Mouse (Mus musculus) ES-Bruce4 (cell line): ENCODE data around the gene Hist1h2bg. TPM values are rescaled to one million over a fixed set of nuclear protein-coding genes. Genes with fewer than 3 reads are reported as not detected.
"Not testable (repeated sequence)": the region's sequence is repeated elsewhere in the genome, so short reads cannot be mapped to it uniquely, and the experiment has no call there.

ENCODE experiments used
- H3K27ac ChIP-seq: 2 replicates; pipeline ENCODE4 v1.5.1; 2012; ENCODE audit warnings: low read length, inconsistent platforms; ENCODE audit not compliant: insufficient read depth
- H3K27me3 ChIP-seq: 2 replicates; pipeline ENCODE4 v1.6.1; 2012; ENCODE audit warnings: mild to moderate bottlenecking, low read length, inconsistent platforms; ENCODE audit not compliant: control insufficient read depth, poor library complexity, insufficient read depth, severe bottlenecking
- H3K36me3 ChIP-seq: 2 replicates; pipeline ENCODE4 v1.6.1; 2012; ENCODE audit warnings: inconsistent platforms, mild to moderate bottlenecking, low read length, moderate library complexity; ENCODE audit not compliant: control insufficient read depth, poor library complexity, insufficient read depth, severe bottlenecking
- H3K4me1 ChIP-seq: one replicate; pipeline ENCODE4 v1.8.1; 2011; ENCODE audit warnings: low read length; ENCODE audit not compliant: control insufficient read depth, insufficient read depth
- H3K4me3 ChIP-seq: 2 replicates; pipeline ENCODE4 v1.5.1; 2011; ENCODE audit warnings: low read depth, mild to moderate bottlenecking, low read length
- H3K9ac ChIP-seq: 2 replicates; pipeline ENCODE4 v1.6.1; 2012; ENCODE audit warnings: low read depth, mild to moderate bottlenecking, inconsistent platforms; ENCODE audit not compliant: poor library complexity, severe bottlenecking
- H3K9me3 ChIP-seq: replicated peaks from 2 replicates; pipeline ENCODE4 v1.6.1; 2012; ENCODE audit warnings: mild to moderate bottlenecking, low read length, inconsistent platforms; ENCODE audit not compliant: control insufficient read depth, poor library complexity, insufficient read depth, severe bottlenecking
- CTCF ChIP-seq: IDR thresholded peaks from one replicate; pipeline ENCODE4 v1.8.1; 2011; ENCODE audit warnings: low read depth, low read length
- EP300 ChIP-seq: IDR thresholded peaks from 2 replicates; pipeline ENCODE4 v1.6.1; 2011; ENCODE audit warnings: low read depth, low read length; ENCODE audit not compliant: insufficient read depth
- POLR2A ChIP-seq: IDR thresholded peaks from one replicate; pipeline ENCODE4 v1.8.1; 2011; ENCODE audit warnings: low read length; ENCODE audit not compliant: insufficient read depth
- polyA plus RNA-seq: library from polyadenylated mRNA; stranded (reverse); fragments of >200 nt; gene quantifications from 2 replicates; pipeline ENCODE4 v1.2.4, GENCODE M21; 2011; ENCODE audit warnings: low read depth; ENCODE audit not compliant: missing spikeins, insufficient read depth, insufficient read length

The Hist1h2bg gene
- polyA plus RNA-seq, 1 experiment: 13.4 TPM

- no peaks in the 10 kb centered on the region for H3K9me3 ChIP-seq
- peak overlapping the region; percentile 92 for H3K27ac ChIP-seq
- peak overlapping the region; percentile 55 for H3K4me3 ChIP-seq
- TF ChIP-seq CTCF (no peak), POLR2A (no peak), EP300 (no peak)
- H3K27me3 ChIP-seq: no peaks in the 10 kb centered on the region
- no peaks in the 10 kb centered on the region for H3K4me1 ChIP-seq
- peak overlapping the region; percentile 90 for H3K9ac ChIP-seq
- H3K36me3 ChIP-seq: no peaks in the 10 kb centered on the region
Measured at GRCm38 (mm10) chr13:23550761-23551145, 20.4 kb upstream of the Hist1h2bg start.

- H3K27ac ChIP-seq: peak within 1 kb of the TSS; percentile 92
- peak within 1 kb of the TSS; percentile 90 for H3K9ac ChIP-seq
- peak within 1 kb of the TSS; percentile 85 for H3K4me3 ChIP-seq
- not testable (repeated sequence) for H3K9me3 ChIP-seq, H3K36me3 ChIP-seq, H3K27me3 ChIP-seq, H3K4me1 ChIP-seq
- 0 out of 2 replicates have a peak, but pooled peaks have one; percentile 46 for TF ChIP-seq EP300
- peak; percentile 94 for TF ChIP-seq POLR2A
Measured at GRCm38 (mm10) chr13:23551146-23551834, 19.9 kb upstream of the Hist1h2bg start, which contains the start of gene Hist1h4f. Hist1h4f (minus strand) TSS chr13:23551648.

- Histone ChIP-seq H3K4me3 (no peak overlapping the region), H3K27me3 (no peaks in the 10 kb centered on the region), H3K9me3 (no peaks in the 10 kb centered on the region), H3K4me1 (no peaks in the 10 kb centered on the region), H3K9ac (peak overlapping the region; percentile 80), H3K27ac (peak overlapping the region; percentile 86), H3K36me3 (no peaks in the 10 kb centered on the region)
- no peak for TF ChIP-seq EP300
Measured at GRCm38 (mm10) chr13:23551931-23552914, 19.0 kb upstream of the Hist1h2bg start.

- Histone ChIP-seq H3K27me3 (no peaks in the 10 kb centered on the region), H3K4me3 (no peak within 1 kb of the TSS), H3K36me3 (no peaks in the 10 kb centered on the region), H3K9ac (peak within 1 kb of the TSS; percentile 95), H3K27ac (peak within 1 kb of the TSS; percentile 86), H3K9me3 (no peaks in the 10 kb centered on the region), H3K4me1 (no peaks in the 10 kb centered on the region)
- TF ChIP-seq CTCF (no peak), EP300 (no peak), POLR2A (no peak)
Measured at GRCm38 (mm10) chr13:23552962-23553361, 18.2 kb upstream of the Hist1h2bg start, which contains the start of gene Hist1h1d. Hist1h1d (plus strand) TSS chr13:23553262.

- TF ChIP-seq CTCF (no peak), POLR2A (no peak), EP300 (no peak)
- Histone ChIP-seq H3K4me1 (no peaks in the 10 kb centered on the region), H3K27me3 (no peaks in the 10 kb centered on the region), H3K9me3 (no peaks in the 10 kb centered on the region), H3K36me3 (no peaks in the 10 kb centered on the region), H3K4me3 (peak overlapping the region; percentile 34; the same call in 1 of the 2 replicates), H3K9ac (peak overlapping the region; percentile 95), H3K27ac (peak overlapping the region; percentile 63)
Measured at GRCm38 (mm10) chr13:23554393-23554792, 16.8 kb upstream of the Hist1h2bg start.
